Mouse (Mus musculus): ENCODE measurements around the gene Phf6. TPM values are rescaled to one million over a fixed set of nuclear protein-coding genes. Genes with fewer than 3 reads are reported as not detected.
"Not testable (repeated sequence)": the region's sequence is repeated elsewhere in the genome, so short reads cannot be mapped to it uniquely, and the experiment has no call there.

Gene Phf6
- 10.1 and 10.3 TPM in 2 replicates for polyA plus RNA-seq (2012; rRNA removed)

GRCm38 (mm10) chrX:52911587-52912371 is at the start of gene Phf6:
Gene Phf6 (plus strand): TSS chrX:52912266.
- DNase-seq (ENCODE audit: low spot score) = peak; percentile 75

- DNase-seq (ENCODE audit: low spot score) = no peak
Measured at GRCm38 (mm10) chrX:52864126-52864525, 47.9 kb upstream of the Phf6 start.

- DNase-seq (ENCODE audit: low spot score) = not testable (repeated sequence)
Measured at GRCm38 (mm10) chrX:52898486-52898885, 13.6 kb upstream of the Phf6 start.

GRCm38 (mm10) chrX:52912372-52912728 is 284 bp downstream of the Phf6 start:
- no peak for DNase-seq (ENCODE audit: low spot score)

- DNase-seq (ENCODE audit: low spot score) = no peak
Measured at GRCm38 (mm10) chrX:52912826-52913701, 998 bp downstream of the Phf6 start.

GRCm38 (mm10) chrX:52913856-52914255 is 1.8 kb downstream of the Phf6 start:
- no peak for DNase-seq (ENCODE audit: low spot score)

GRCm38 (mm10) chrX:52914705-52915104 is 2.6 kb downstream of the Phf6 start:
- no peak for DNase-seq (ENCODE audit: low spot score)

GRCm38 (mm10) chrX:52916516-52916915 is 4.5 kb downstream of the Phf6 start:
- DNase-seq (ENCODE audit: low spot score) = no peak

- no peak for DNase-seq (ENCODE audit: low spot score)
Measured at GRCm38 (mm10) chrX:52926726-52927125, 14.7 kb downstream of the Phf6 start.

GRCm38 (mm10) chrX:52928883-52929282 is 16.8 kb downstream of the Phf6 start:
- no peak for DNase-seq (ENCODE audit: low spot score)

GRCm38 (mm10) chrX:52929779-52930178 is 17.7 kb downstream of the Phf6 start:
- DNase-seq (ENCODE audit: low spot score) = no peak

- DNase-seq (ENCODE audit: low spot score) = no peak
Measured at GRCm38 (mm10) chrX:52930191-52930590, 18.1 kb downstream of the Phf6 start.

GRCm38 (mm10) chrX:52932161-52932560 is 20.1 kb downstream of the Phf6 start:
- DNase-seq (ENCODE audit: low spot score) = no peak

- no peak for DNase-seq (ENCODE audit: low spot score)
Measured at GRCm38 (mm10) chrX:52934496-52934895, 22.4 kb downstream of the Phf6 start.

- no peak for DNase-seq (ENCODE audit: low spot score)
Measured at GRCm38 (mm10) chrX:52945509-52945908, 33.4 kb downstream of the Phf6 start.

GRCm38 (mm10) chrX:52949713-52950112 is 37.6 kb downstream of the Phf6 start:
- DNase-seq (ENCODE audit: low spot score) = no peak

- no peak for DNase-seq (ENCODE audit: low spot score)
Measured at GRCm38 (mm10) chrX:52956942-52957341, 44.9 kb downstream of the Phf6 start.

- DNase-seq (ENCODE audit: low spot score) = no peak
Measured at GRCm38 (mm10) chrX:52961559-52962110, 49.6 kb downstream of the Phf6 start.

GRCm38 (mm10) chrX:52965149-52965548 is 53.1 kb downstream of the Phf6 start:
- DNase-seq (ENCODE audit: low spot score) = no peak

GRCm38 (mm10) chrX:52971211-52972006 is 59.3 kb downstream of the Phf6 start:
- no peak for DNase-seq (ENCODE audit: low spot score)

- no peak for DNase-seq (ENCODE audit: low spot score)
Measured at GRCm38 (mm10) chrX:52972129-52972528, 60.1 kb downstream of the Phf6 start.

GRCm38 (mm10) chrX:52972680-52973079 is 60.6 kb downstream of the Phf6 start:
- no peak for DNase-seq (ENCODE audit: low spot score)
